Mouse (Mus musculus) limb, embryonic 11.5 days (tissue): Measurements from ENCODE around the gene Krt31. TPM values are rescaled to one million over a fixed set of nuclear protein-coding genes. Genes with fewer than 3 reads are reported as not detected.
A peak's percentile ranks its signal among the peaks of the same experiment; 100 is the strongest.

Source experiments
- ATAC-seq: fragments of 200-750 bp; cut with Nextera tagmentation; 2 replicates; pipeline ENCODE4 v1.8.0; 2017; ENCODE audit warnings: low read depth; ENCODE audit not compliant: insufficient number of reproducible peaks, low FRiP score, low TSS enrichment
- DNase-seq: peaks from one replicate; pipeline ENCODE4 v3.0.0-alpha.2; 2015; ENCODE audit warnings: low spot score
- H3K27ac ChIP-seq: fragments of 300-500 bp; sonication (generic); replicated peaks from 2 replicates; pipeline ENCODE4 v1.5.1; 2014; ENCODE audit warnings: low read depth, mild to moderate bottlenecking, low read length
- H3K27me3 ChIP-seq: fragments of 300-500 bp; sonication (generic); 2 replicates; pipeline ENCODE4 v1.6.1; 2014; ENCODE audit warnings: mild to moderate bottlenecking, low read length, mixed read lengths; ENCODE audit not compliant: control insufficient read depth, insufficient read depth
- H3K36me3 ChIP-seq: fragments of 300-500 bp; sonication (generic); 2 replicates; pipeline ENCODE4 v1.6.1; 2014; ENCODE audit warnings: mild to moderate bottlenecking, low read length, moderate library complexity, mixed read lengths; ENCODE audit not compliant: control insufficient read depth, insufficient read depth
- H3K4me1 ChIP-seq: fragments of 300-500 bp; sonication (generic); 2 replicates; pipeline ENCODE4 v1.6.1; 2014; ENCODE audit warnings: low read length, mixed read lengths; ENCODE audit not compliant: control insufficient read depth, insufficient read depth
- H3K4me2 ChIP-seq: fragments of 300-500 bp; sonication (generic); 2 replicates; pipeline ENCODE4 v1.6.1; 2014; ENCODE audit warnings: low read depth, mild to moderate bottlenecking, moderate library complexity; ENCODE audit not compliant: severe bottlenecking
- H3K4me3 ChIP-seq: fragments of 300-500 bp; sonication (generic); 2 replicates; pipeline ENCODE4 v1.5.1; 2014; ENCODE audit warnings: low read depth, low read length
- H3K9ac ChIP-seq: fragments of 300-500 bp; sonication (generic); 2 replicates; pipeline ENCODE4 v1.6.1; 2014; ENCODE audit warnings: mild to moderate bottlenecking, low read length
- H3K9me3 ChIP-seq: fragments of 300-500 bp; sonication (generic); 2 replicates; pipeline ENCODE4 v1.6.1; 2016; ENCODE audit warnings: low read length; ENCODE audit not compliant: control insufficient read depth
- WGBS: fragments of 180-500 bp; shearing (Covaris S2); extraction: QIAGEN DNeasy Blood & Tissue Kit; methylation state at CpG from one replicate; pipeline ENCODE4 v1.1.7; 2014; 5-methylcytosine and 5-hydroxymethylcytosine counted together
- polyA plus RNA-seq: library from polyadenylated mRNA; unstranded; fragments of >200 nt; fragmentation: Nextera tagmentation; extraction: Ambion mirVana; gene quantifications from 2 replicates; pipeline ENCODE4 v1.2.1, GENCODE M21; 2014

The Krt31 gene
- polyA plus RNA-seq = not detected in 2 replicates

DNA sequence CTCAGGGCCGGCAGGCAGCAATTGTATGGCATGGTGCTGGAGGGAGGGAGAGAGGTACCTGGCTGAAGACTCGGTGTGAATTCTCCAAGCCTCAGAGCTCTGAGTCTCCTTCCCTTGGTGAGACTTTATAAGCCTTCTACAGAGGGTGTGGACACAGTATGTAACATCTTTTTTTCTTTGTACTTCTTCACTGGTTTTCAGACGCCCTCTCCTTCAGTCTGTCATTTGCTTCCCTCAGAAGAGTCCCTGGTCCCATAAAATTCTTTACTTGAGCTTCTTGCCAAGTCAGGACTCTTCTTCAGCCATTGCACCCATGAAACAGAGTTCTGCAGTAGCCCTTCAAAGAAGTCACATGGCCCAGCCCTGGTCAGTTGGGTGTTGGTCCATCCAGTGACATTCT, at the start of gene Krt31:
Gene Krt31, minus strand, starts transcription at position 101 of the 400 bp plus-strand sequence.
- ATAC-seq (no peak), DNase-seq (no peak)
- Histone ChIP-seq H3K27me3 (no peaks in the 10 kb centered on the region), H3K4me3 (no peak within 1 kb of the TSS), H3K4me2 (no peak within 1 kb of the TSS), H3K27ac (no peak within 1 kb of the TSS), H3K9me3 (no peaks in the 10 kb centered on the region), H3K9ac (no peak within 1 kb of the TSS), H3K36me3 (no peaks in the 10 kb centered on the region), H3K4me1 (no peaks in the 10 kb centered on the region)
- 94% methylated on average over 3 of the region's 3 CpGs for WGBS

- Histone ChIP-seq H3K27ac (no peak overlapping the region), H3K27me3 (no peaks in the 10 kb centered on the region), H3K4me1 (no peaks in the 10 kb centered on the region), H3K4me2 (no peak overlapping the region), H3K4me3 (no peak overlapping the region), H3K9me3 (no peaks in the 10 kb centered on the region), H3K36me3 (no peaks in the 10 kb centered on the region), H3K9ac (no peak overlapping the region)
- ATAC-seq = no peak
- WGBS = 81% methylated on average over 9 of the region's 9 CpGs
- DNase-seq = no peak
These were observed 47.5 kb upstream of the Krt31 start for GRCm38 (mm10) chr11:100097819-100098218.

GRCm38 (mm10) chr11:100096141-100096540, 45.8 kb upstream of the Krt31 start, which contains the start of gene Krt35:
Gene Krt35, minus strand, starts transcription at chr11:100096241.
- Histone ChIP-seq H3K4me2 (no peak within 1 kb of the TSS), H3K36me3 (no peaks in the 10 kb centered on the region), H3K4me3 (no peak within 1 kb of the TSS), H3K4me1 (no peaks in the 10 kb centered on the region), H3K27me3 (no peaks in the 10 kb centered on the region), H3K9ac (no peak within 1 kb of the TSS), H3K27ac (no peak within 1 kb of the TSS), H3K9me3 (no peaks in the 10 kb centered on the region)
- WGBS = 31% methylated on average over 9 of the region's 9 CpGs
- DNase-seq (peak; percentile 24), ATAC-seq (no peak)

DNA sequence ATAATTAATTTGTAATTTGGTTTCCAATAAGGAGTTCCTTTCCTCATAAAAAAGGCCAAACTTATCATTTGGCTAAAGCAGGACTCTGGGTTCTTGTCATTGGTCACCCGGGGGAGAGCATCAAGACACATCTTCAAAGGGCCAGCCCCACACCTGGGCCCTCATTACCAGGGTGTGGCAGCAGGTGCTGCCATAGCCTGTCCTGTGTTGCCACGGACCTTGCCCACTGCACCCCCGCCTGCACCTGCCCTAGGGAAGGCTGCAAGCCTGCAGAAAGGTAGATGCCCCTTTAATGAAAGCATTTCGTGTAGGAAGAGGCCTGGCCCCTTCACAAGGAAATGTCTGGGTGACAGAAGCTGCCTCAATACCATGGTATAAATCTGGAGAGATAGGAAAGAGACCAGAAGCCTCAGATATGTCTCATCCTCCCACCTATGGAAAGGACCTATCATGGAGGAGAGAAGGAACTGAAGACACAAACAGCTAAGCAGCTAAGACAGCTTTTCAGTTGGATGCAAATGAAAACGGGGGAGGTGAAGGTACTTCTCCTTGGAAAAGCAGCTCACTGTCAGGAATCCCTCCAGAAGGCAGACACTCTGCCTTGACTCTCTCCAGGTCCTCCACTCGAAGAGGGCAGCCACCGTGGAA, 38.2 kb upstream of the Krt31 start:
- Histone ChIP-seq H3K27ac (no peak overlapping the region), H3K9ac (no peak overlapping the region), H3K27me3 (no peaks in the 10 kb centered on the region), H3K4me3 (no peak overlapping the region), H3K4me1 (no peaks in the 10 kb centered on the region), H3K4me2 (no peak overlapping the region), H3K36me3 (no peaks in the 10 kb centered on the region), H3K9me3 (no peaks in the 10 kb centered on the region)
- 68% methylated on average over 7 of the region's 7 CpGs for WGBS
- ATAC-seq = no peak
- DNase-seq = no peak

DNA sequence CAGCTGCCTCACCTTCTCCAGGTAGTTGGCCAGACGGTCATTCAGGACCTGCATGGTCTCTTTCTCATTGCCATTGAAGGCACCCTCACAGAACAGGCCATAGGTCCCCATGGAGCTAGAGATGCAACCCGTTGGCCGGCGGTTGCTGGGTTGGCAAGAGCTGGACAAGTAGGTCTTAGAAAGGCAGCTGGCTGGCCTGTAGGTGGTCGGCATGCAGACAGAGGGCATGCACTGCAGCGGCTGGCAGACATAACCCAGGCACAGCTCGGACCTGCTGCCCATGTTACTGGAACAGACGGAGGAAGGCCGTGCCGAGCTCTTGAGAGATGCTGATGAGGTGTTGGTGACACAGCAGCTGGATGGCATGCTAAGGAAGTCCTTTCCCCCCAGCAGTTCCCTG, 37.5 kb upstream of the Krt31 start, which contains the start of gene Krt32:
Gene Krt32, minus strand, starts transcription at position 366 of the 400 bp plus-strand sequence.
- ATAC-seq (no peak), DNase-seq (no peak)
- 88% methylated on average over 10 of the region's 10 CpGs for WGBS
- H3K9me3 ChIP-seq = no peaks in the 10 kb centered on the region
- no peak within 1 kb of the TSS for H3K4me3 ChIP-seq
- H3K36me3 ChIP-seq = no peaks in the 10 kb centered on the region
- no peak within 1 kb of the TSS for H3K9ac ChIP-seq
- H3K27me3 ChIP-seq = no peaks in the 10 kb centered on the region
- no peaks in the 10 kb centered on the region for H3K4me1 ChIP-seq
- no peak within 1 kb of the TSS for H3K27ac ChIP-seq
- H3K4me2 ChIP-seq = no peak within 1 kb of the TSS

GRCm38 (mm10) chr11:100073873-100074272, 23.5 kb upstream of the Krt31 start:
- Histone ChIP-seq H3K9ac (no peak overlapping the region), H3K4me3 (no peak overlapping the region), H3K27me3 (no peaks in the 10 kb centered on the region), H3K27ac (no peak overlapping the region), H3K36me3 (no peaks in the 10 kb centered on the region), H3K4me2 (no peak overlapping the region), H3K4me1 (no peaks in the 10 kb centered on the region), H3K9me3 (no peaks in the 10 kb centered on the region)
- no peak for DNase-seq
- 65% methylated on average over 1 of the region's 1 CpGs for WGBS
- ATAC-seq = no peak

DNA sequence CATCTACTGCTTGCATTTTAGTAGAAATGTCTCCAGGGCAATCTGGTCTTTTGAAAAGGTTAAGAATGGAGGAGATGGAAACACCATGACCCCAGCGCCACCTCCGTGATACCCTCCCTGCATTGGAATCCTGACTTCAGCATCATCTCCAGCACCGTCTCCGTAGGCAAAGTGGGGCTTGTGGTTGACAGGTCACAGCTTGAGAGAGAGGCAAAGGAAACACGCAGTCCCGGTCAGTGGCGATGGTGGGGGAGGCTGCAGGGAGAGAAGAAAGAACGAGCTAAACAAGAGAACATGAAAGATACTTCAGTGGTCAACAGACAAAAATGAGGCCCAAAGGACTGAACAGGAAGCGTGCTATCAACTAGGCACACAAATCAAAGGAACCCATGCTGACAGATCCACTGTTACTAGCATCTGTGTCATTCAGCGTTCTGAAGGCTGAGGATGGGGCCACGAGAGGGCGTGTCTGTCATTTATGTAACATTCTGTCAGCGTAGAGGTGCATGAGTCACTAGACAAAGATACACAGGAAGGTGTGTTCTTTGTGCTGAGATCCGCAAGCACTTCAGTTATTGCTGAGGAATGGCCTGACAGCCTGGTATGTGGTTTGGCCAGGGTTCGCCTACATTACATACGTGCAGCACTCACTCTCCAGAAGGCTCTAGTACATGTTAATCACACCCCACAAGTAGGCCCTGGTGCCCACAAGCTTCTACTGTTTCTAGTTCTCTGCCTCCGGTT, 17.1 kb upstream of the Krt31 start:
- Histone ChIP-seq H3K4me2 (no peak overlapping the region), H3K27me3 (no peaks in the 10 kb centered on the region), H3K27ac (no peak overlapping the region), H3K9ac (no peak overlapping the region), H3K4me1 (no peaks in the 10 kb centered on the region), H3K9me3 (no peaks in the 10 kb centered on the region), H3K36me3 (no peaks in the 10 kb centered on the region), H3K4me3 (no peak overlapping the region)
- WGBS = 87% methylated on average over 17 of the region's 17 CpGs
- no peak for DNase-seq
- ATAC-seq = no peak

- 90% methylated on average over 12 of the region's 12 CpGs for WGBS
- H3K4me2 ChIP-seq = no peak overlapping the region
- no peaks in the 10 kb centered on the region for H3K9me3 ChIP-seq
- no peak overlapping the region for H3K9ac ChIP-seq
- H3K4me1 ChIP-seq = no peaks in the 10 kb centered on the region
- no peak overlapping the region for H3K4me3 ChIP-seq
- ATAC-seq = no peak
- H3K36me3 ChIP-seq = no peaks in the 10 kb centered on the region
- no peak for DNase-seq
- H3K27me3 ChIP-seq = no peaks in the 10 kb centered on the region
- H3K27ac ChIP-seq = no peak overlapping the region
These were observed 16.1 kb upstream of the Krt31 start for GRCm38 (mm10) chr11:100066236-100067010.
